Mouse (Mus musculus) brain, embryonic 14.5 days (tissue): ENCODE data around the gene Fdx1l.

Experiments used
- CTCF ChIP-seq: fragments of 200-500 bp; IDR thresholded peaks from 2 replicates; pipeline ENCODE4 v1.5.1; 2012; ENCODE audit warnings: inconsistent platforms, mild to moderate bottlenecking, moderate library complexity, borderline replicate concordance; ENCODE audit not compliant: insufficient read depth, insufficient read length; ENCODE audit errors: extremely low read depth
- POLR2A ChIP-seq: fragments of 200-500 bp; IDR thresholded peaks from 2 replicates; pipeline ENCODE4 v1.6.1; 2012; ENCODE audit warnings: mild to moderate bottlenecking, inconsistent platforms, borderline replicate concordance; ENCODE audit not compliant: poor library complexity, insufficient read depth, insufficient read length, severe bottlenecking; ENCODE audit errors: extremely low read depth

DNA sequence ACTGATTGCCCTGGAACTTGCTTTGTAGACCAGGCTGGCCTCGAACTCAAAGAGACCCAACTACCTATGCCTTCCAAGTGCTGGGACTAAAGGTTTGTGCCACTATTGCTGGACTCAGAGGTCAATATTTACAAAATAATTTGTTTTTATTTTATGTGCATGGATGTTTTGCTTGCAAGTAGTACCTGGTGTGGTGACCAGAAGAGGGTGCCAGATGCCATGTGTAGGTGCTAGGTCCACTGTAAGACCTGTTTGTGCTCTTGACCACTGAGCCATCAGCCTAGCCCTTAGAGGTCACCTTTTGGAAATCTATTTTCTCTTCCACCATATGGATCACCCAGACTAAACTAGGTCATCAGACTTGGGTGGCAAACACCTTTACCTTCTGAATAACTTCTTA is 50.7 kb downstream of the Fdx1l start:
- TF ChIP-seq CTCF (no peak), POLR2A (no peak)
